Mouse (Mus musculus) liver, embryonic 12.5 days (tissue): ENCODE results near the gene Adam12. TPM values are rescaled to one million over a fixed set of nuclear protein-coding genes. Genes with fewer than 3 reads are reported as not detected.

Source experiments
- ATAC-seq: fragments of 200-750 bp; cut with Nextera tagmentation; 2 replicates; pipeline ENCODE4 v1.8.0; 2017; ENCODE audit warnings: moderate number of reproducible peaks, mild to moderate bottlenecking, moderate library complexity
- H3K27ac ChIP-seq: fragments of 300-500 bp; sonication (generic); 2 replicates; pipeline ENCODE4 v1.5.1; 2016; ENCODE audit warnings: mild to moderate bottlenecking
- H3K27me3 ChIP-seq: fragments of 300-500 bp; sonication (generic); replicated peaks from 2 replicates; pipeline ENCODE4 v1.6.1; 2016; ENCODE audit warnings: mild to moderate bottlenecking, moderate library complexity
- H3K36me3 ChIP-seq: fragments of 300-500 bp; sonication (generic); 2 replicates; pipeline ENCODE4 v1.6.1; 2016; ENCODE audit warnings: mild to moderate bottlenecking, moderate library complexity
- H3K4me1 ChIP-seq: fragments of 300-500 bp; sonication (generic); 2 replicates; pipeline ENCODE4 v1.6.1; 2016
- H3K4me2 ChIP-seq: fragments of 300-500 bp; sonication (generic); 2 replicates; pipeline ENCODE4 v1.6.1; 2016; ENCODE audit warnings: mild to moderate bottlenecking, moderate library complexity
- H3K4me3 ChIP-seq: fragments of 300-500 bp; sonication (generic); 2 replicates; pipeline ENCODE4 v1.5.1; 2016; ENCODE audit warnings: mild to moderate bottlenecking, moderate library complexity
- H3K9ac ChIP-seq: fragments of 300-500 bp; sonication (generic); 2 replicates; pipeline ENCODE4 v1.6.1; 2016; ENCODE audit warnings: mild to moderate bottlenecking, moderate library complexity
- H3K9me3 ChIP-seq: fragments of 300-500 bp; sonication (generic); replicated peaks from 2 replicates; pipeline ENCODE4 v1.6.1; 2016; ENCODE audit warnings: mild to moderate bottlenecking, moderate library complexity
- WGBS: fragments of 180-500 bp; shearing (Covaris S2); methylation state at CpG from one replicate; pipeline ENCODE4 v1.1.7; 2016; ENCODE audit not compliant: insufficient replicate concordance; 5-methylcytosine and 5-hydroxymethylcytosine counted together
- polyA plus RNA-seq: library from polyadenylated mRNA; unstranded; fragments of >200 nt; fragmentation: Nextera tagmentation; extraction: Ambion mirVana; gene quantifications from 2 replicates; pipeline ENCODE4 v1.2.1, GENCODE M21; 2016

Adam12 gene
- polyA plus RNA-seq, 1 experiment from 2014 or later, result 6.5 TPM

- no peak overlapping the region for H3K4me2 ChIP-seq
- 79% methylated on average over 4 of the region's 4 CpGs for WGBS
- H3K36me3 ChIP-seq, result no peaks in the 10 kb centered on the region
- no peak overlapping the region for H3K27ac ChIP-seq
- no peak for ATAC-seq
- H3K9me3 ChIP-seq, result no peaks in the 10 kb centered on the region
- no peak overlapping the region for H3K4me3 ChIP-seq
- no peaks in the 10 kb centered on the region for H3K27me3 ChIP-seq
- H3K9ac ChIP-seq, result no peak overlapping the region
- H3K4me1 ChIP-seq, result no peaks in the 10 kb centered on the region
These were observed 368.3 kb downstream of the Adam12 start for GRCm38 (mm10) chr7:133863684-133864083.

- Histone ChIP-seq H3K27ac (no peak overlapping the region), H3K9me3 (no peaks in the 10 kb centered on the region), H3K27me3 (no peaks in the 10 kb centered on the region), H3K36me3 (no peaks in the 10 kb centered on the region), H3K4me1 (no peaks in the 10 kb centered on the region), H3K4me3 (no peak overlapping the region), H3K4me2 (no peak overlapping the region), H3K9ac (no peak overlapping the region)
- ATAC-seq, result no peak
- WGBS, result 62% methylated on average over 3 of the region's 3 CpGs
These were observed 368.8 kb downstream of the Adam12 start for GRCm38 (mm10) chr7:133863151-133863550.

- no peak for ATAC-seq
- H3K9ac ChIP-seq, result no peak overlapping the region
- no peak overlapping the region for H3K27ac ChIP-seq
- H3K4me2 ChIP-seq, result no peak overlapping the region
- H3K4me3 ChIP-seq, result no peak overlapping the region
- H3K36me3 ChIP-seq, result no peaks in the 10 kb centered on the region
- H3K27me3 ChIP-seq, result no peaks in the 10 kb centered on the region
- WGBS, result 73% methylated on average over 5 of the region's 5 CpGs
- no peaks in the 10 kb centered on the region for H3K9me3 ChIP-seq
- H3K4me1 ChIP-seq, result no peaks in the 10 kb centered on the region
These were observed 369.2 kb downstream of the Adam12 start for GRCm38 (mm10) chr7:133862723-133863122.

GRCm38 (mm10) chr7:133862233-133862632, 369.7 kb downstream of the Adam12 start:
- H3K9ac ChIP-seq, result no peak overlapping the region
- no peak for ATAC-seq
- H3K4me1 ChIP-seq, result no peaks in the 10 kb centered on the region
- H3K4me2 ChIP-seq, result no peak overlapping the region
- H3K27me3 ChIP-seq, result no peaks in the 10 kb centered on the region
- WGBS, result 77% methylated on average over 6 of the region's 6 CpGs
- no peak overlapping the region for H3K4me3 ChIP-seq
- no peaks in the 10 kb centered on the region for H3K36me3 ChIP-seq
- no peak overlapping the region for H3K27ac ChIP-seq
- no peaks in the 10 kb centered on the region for H3K9me3 ChIP-seq

GRCm38 (mm10) chr7:133859548-133859947, 372.4 kb downstream of the Adam12 start:
- Histone ChIP-seq H3K27ac (no peak overlapping the region), H3K4me2 (no peak overlapping the region), H3K27me3 (no peaks in the 10 kb centered on the region), H3K4me1 (no peaks in the 10 kb centered on the region), H3K9ac (no peak overlapping the region), H3K9me3 (no peaks in the 10 kb centered on the region), H3K4me3 (no peak overlapping the region), H3K36me3 (no peaks in the 10 kb centered on the region)
- WGBS, result 47% methylated on average over 4 of the region's 4 CpGs
- no peak for ATAC-seq

- H3K4me1 ChIP-seq, result no peaks in the 10 kb centered on the region
- no peak overlapping the region for H3K9ac ChIP-seq
- WGBS, result 63% methylated on average over 3 of the region's 3 CpGs
- no peak for ATAC-seq
- H3K4me2 ChIP-seq, result no peak overlapping the region
- H3K27me3 ChIP-seq, result no peaks in the 10 kb centered on the region
- no peak overlapping the region for H3K27ac ChIP-seq
- no peaks in the 10 kb centered on the region for H3K36me3 ChIP-seq
- no peaks in the 10 kb centered on the region for H3K9me3 ChIP-seq
- H3K4me3 ChIP-seq, result no peak overlapping the region
These were observed 373.4 kb downstream of the Adam12 start for GRCm38 (mm10) chr7:133858506-133858905.

- Histone ChIP-seq H3K9ac (no peak overlapping the region), H3K4me3 (no peak overlapping the region), H3K4me2 (no peak overlapping the region), H3K36me3 (no peaks in the 10 kb centered on the region), H3K9me3 (no peaks in the 10 kb centered on the region), H3K4me1 (no peaks in the 10 kb centered on the region), H3K27me3 (no peaks in the 10 kb centered on the region), H3K27ac (no peak overlapping the region)
- ATAC-seq, result no peak
- 35% methylated on average over 3 of the region's 3 CpGs for WGBS
These were observed 375.7 kb downstream of the Adam12 start for GRCm38 (mm10) chr7:133856278-133856677.

GRCm38 (mm10) chr7:133850735-133851134, 381.2 kb downstream of the Adam12 start:
- Histone ChIP-seq H3K4me2 (no peak overlapping the region), H3K9ac (no peak overlapping the region), H3K27me3 (no peaks in the 10 kb centered on the region), H3K9me3 (no peaks in the 10 kb centered on the region), H3K27ac (no peak overlapping the region), H3K4me3 (no peak overlapping the region), H3K4me1 (no peaks in the 10 kb centered on the region), H3K36me3 (no peaks in the 10 kb centered on the region)
- no peak for ATAC-seq

- Histone ChIP-seq H3K9me3 (no peaks in the 10 kb centered on the region), H3K4me3 (no peak overlapping the region), H3K27me3 (no peaks in the 10 kb centered on the region), H3K27ac (no peak overlapping the region), H3K9ac (no peak overlapping the region), H3K4me1 (no peaks in the 10 kb centered on the region), H3K4me2 (no peak overlapping the region), H3K36me3 (no peaks in the 10 kb centered on the region)
- WGBS, result 62% methylated on average over 2 of the region's 2 CpGs
- no peak for ATAC-seq
These were observed 383.8 kb downstream of the Adam12 start for GRCm38 (mm10) chr7:133848180-133848579.

- Histone ChIP-seq H3K27ac (no peak overlapping the region), H3K9ac (no peak overlapping the region), H3K4me2 (no peak overlapping the region), H3K36me3 (no peaks in the 10 kb centered on the region), H3K4me3 (no peak overlapping the region), H3K4me1 (no peaks in the 10 kb centered on the region), H3K27me3 (no peaks in the 10 kb centered on the region), H3K9me3 (no peaks in the 10 kb centered on the region)
- no peak for ATAC-seq
- 24% methylated on average over 1 of the region's 1 CpGs for WGBS
These were observed 384.8 kb downstream of the Adam12 start for GRCm38 (mm10) chr7:133847175-133847574.

GRCm38 (mm10) chr7:133842079-133842478, 389.9 kb downstream of the Adam12 start:
- Histone ChIP-seq H3K9me3 (no peaks in the 10 kb centered on the region), H3K4me3 (no peak overlapping the region), H3K4me2 (no peak overlapping the region), H3K4me1 (no peaks in the 10 kb centered on the region), H3K27me3 (no peaks in the 10 kb centered on the region; the same call in 1 of the 2 replicates), H3K36me3 (no peaks in the 10 kb centered on the region), H3K27ac (no peak overlapping the region), H3K9ac (no peak overlapping the region)
- ATAC-seq, result no peak
- 57% methylated on average over 6 of the region's 6 CpGs for WGBS

- H3K27me3 ChIP-seq, result no peaks in the 10 kb centered on the region; the same call in 1 of the 2 replicates
- ATAC-seq, result no peak
- no peak overlapping the region for H3K4me3 ChIP-seq
- H3K36me3 ChIP-seq, result no peaks in the 10 kb centered on the region
- 50% methylated on average over 4 of the region's 4 CpGs for WGBS
- H3K9ac ChIP-seq, result no peak overlapping the region
- no peaks in the 10 kb centered on the region for H3K9me3 ChIP-seq
- no peak overlapping the region for H3K27ac ChIP-seq
- no peak overlapping the region for H3K4me2 ChIP-seq
- H3K4me1 ChIP-seq, result no peaks in the 10 kb centered on the region
These were observed 392.4 kb downstream of the Adam12 start for GRCm38 (mm10) chr7:133839546-133839945.
